Mouse (Mus musculus) heart, postnatal 0 days (tissue): ENCODE measurements around the gene Clpp.

Experiments used
- CTCF ChIP-seq: IDR thresholded peaks from 2 replicates; pipeline ENCODE4 v1.5.1; 2016; ENCODE audit warnings: antibody characterized with exemption, control low read depth, low read depth
- EP300 ChIP-seq: IDR thresholded peaks from 2 replicates; pipeline ENCODE4 v1.6.1; 2016; ENCODE audit warnings: antibody characterized with exemption, low read depth

- no peak for TF ChIP-seq EP300
- no peak for TF ChIP-seq CTCF
Measured at GRCm38 (mm10) chr17:56985656-56986055, 4.4 kb upstream of the Clpp start.
